Mouse (Mus musculus) small intestine, adult 10 weeks (tissue): Measurements from ENCODE around the gene Ctnnbl1. TPM values are rescaled to one million over a fixed set of nuclear protein-coding genes. Genes with fewer than 3 reads are reported as not detected.

Experiments
- polyA plus RNA-seq: library from polyadenylated mRNA; stranded (reverse); fragments of 350-450 nt; fragmentation: Illumina TruSeq; extraction: RNeasy Lipid Tissue Mini Kit (QIAGEN cat#74804); gene quantifications from one replicate; pipeline ENCODE4 v1.2.3, GENCODE M21; 2014; ENCODE audit warnings: low replicate concordance

Ctnnbl1 gene
- polyA plus RNA-seq = 1.0 TPM

GRCm38 (mm10) chr2:157736854-157737850 lies at the start of gene Ctnnbl1:
Gene Ctnnbl1 (plus strand): TSS chr2:157737401.

GRCm38 (mm10) chr2:157914105-157914764 lies 177.0 kb downstream of the Ctnnbl1 start, which contains the start of gene Vstm2l:
Gene Vstm2l (plus strand): TSS chr2:157914653.

Other genes with a start within 250 kb of the Ctnnbl1 start
- gene Nnat, start 177.3 kb upstream of the Ctnnbl1 start, polyA plus RNA-seq = 0.67 TPM
- 26.0 TPM for gene Blcap, start 166.1 kb upstream of the Ctnnbl1 start, polyA plus RNA-seq
- gene Vstm2l, start 177.3 kb downstream of the Ctnnbl1 start, polyA plus RNA-seq = not detected